Mouse (Mus musculus) liver, embryonic 15.5 days (tissue): Measurements from ENCODE around the gene Actr3b. TPM values are rescaled to one million over a fixed set of nuclear protein-coding genes. Genes with fewer than 3 reads are reported as not detected.

ENCODE experiments used
- polyA plus RNA-seq: library from polyadenylated mRNA; unstranded; fragments of >200 nt; fragmentation: Nextera tagmentation; extraction: Ambion mirVana; gene quantifications from 2 replicates; pipeline ENCODE4 v1.2.1, GENCODE M21; 2015

The Actr3b gene
- polyA plus RNA-seq, 1 experiment from 2014 or later = 0.41 TPM

Other genes with a start within 250 kb of the Actr3b start
- gene Cct8l1, start 243.9 kb upstream of the Actr3b start, polyA plus RNA-seq = 0.06 TPM in 1 of 2 replicates, not detected in the other
- 3.3 and 3.8 TPM in 2 replicates for gene Xrcc2, start 54.2 kb upstream of the Actr3b start, polyA plus RNA-seq
- not detected in 2 replicates for gene Gm21663, start 182.4 kb downstream of the Actr3b start, polyA plus RNA-seq
- 0.03 TPM in 1 of 2 replicates, not detected in the other for gene Gm21671, start 194.4 kb downstream of the Actr3b start, polyA plus RNA-seq
- gene Gm21680, start 212.7 kb downstream of the Actr3b start, polyA plus RNA-seq = not detected in 2 replicates
- gene Gm21698, start 228.7 kb downstream of the Actr3b start, polyA plus RNA-seq = not detected in 2 replicates
- not detected in 2 replicates for gene Gm1979, start 244.8 kb downstream of the Actr3b start, polyA plus RNA-seq